Mouse (Mus musculus): Measurements from ENCODE around the gene Rexo2. TPM values are rescaled to one million over a fixed set of nuclear protein-coding genes. Genes with fewer than 3 reads are reported as not detected.

Gene Rexo2
- polyA plus RNA-seq, 1 experiment = 163 TPM

GRCm38 (mm10) chr9:48427176-48427575 is 53.2 kb downstream of the Rexo2 start:
- Histone ChIP-seq H3K4me2 (ENCODE audit: low read depth) (no peak overlapping the region), H3K4me3 (no peak overlapping the region), H3ac (ENCODE audit: control insufficient read depth, insufficient read length) (no peak overlapping the region), H3K27me3 (ENCODE audit: control insufficient read depth, insufficient read depth, insufficient read length) (no peaks in the 10 kb centered on the region), H3K36me3 (ENCODE audit: control insufficient read depth, insufficient read depth) (no peaks in the 10 kb centered on the region), H3K79me2 (ENCODE audit: control insufficient read depth, insufficient read depth) (no peaks in the 10 kb centered on the region)
- no peak for TF ChIP-seq MAX (IDR thresholded peaks at IDR 0.05; ENCODE audit: low read depth)
- TF ChIP-seq E2F4 (IDR thresholded peaks at IDR 0.05; ENCODE audit: insufficient read depth) = no peak
- TF ChIP-seq TCF3 (IDR thresholded peaks at IDR 0.05; ENCODE audit: insufficient read length, low read depth) = no peak
- no peak for TF ChIP-seq TCF12 (IDR thresholded peaks at IDR 0.05; ENCODE audit: insufficient read depth, poor library complexity, severe bottlenecking)

DNA sequence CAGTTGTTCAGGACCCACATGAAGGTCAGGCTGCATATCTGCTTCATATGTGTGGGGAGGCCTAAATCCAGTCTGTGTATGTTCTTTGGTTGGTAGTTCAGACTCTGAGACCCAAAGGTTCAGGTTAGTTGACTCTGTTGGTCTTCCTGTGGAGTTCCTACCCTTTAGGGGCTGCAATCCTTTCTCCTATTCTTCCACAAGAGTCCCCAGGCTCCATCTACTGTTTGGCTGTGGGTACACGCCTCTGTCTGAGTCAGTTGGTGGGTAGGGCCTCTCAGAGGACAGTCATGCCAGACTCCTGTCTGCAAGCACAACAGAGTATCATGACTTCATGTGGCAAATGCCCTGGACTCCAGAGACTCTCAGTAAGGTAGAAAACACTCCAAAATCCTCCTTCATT is 57.2 kb downstream of the Rexo2 start:
- Histone ChIP-seq H3K79me2 (ENCODE audit: control insufficient read depth, insufficient read depth) (no peaks in the 10 kb centered on the region), H3K4me3 (no peak overlapping the region), H3K4me2 (ENCODE audit: low read depth) (no peak overlapping the region), H3ac (ENCODE audit: control insufficient read depth, insufficient read length) (no peak overlapping the region), H3K36me3 (ENCODE audit: control insufficient read depth, insufficient read depth) (no peaks in the 10 kb centered on the region), H3K27me3 (ENCODE audit: control insufficient read depth, insufficient read depth, insufficient read length) (no peaks in the 10 kb centered on the region)
- TF ChIP-seq MYOD1 (IDR thresholded peaks at IDR 0.05; ENCODE audit: control insufficient read depth in 1 of 3, insufficient read length in 2 of 3, low read depth in 2 of 3) (no peak), POLR2AphosphoS2 (IDR thresholded peaks at IDR 0.05; ENCODE audit: insufficient read length, low read depth) (no peak), MYOG (IDR thresholded peaks at IDR 0.05; ENCODE audit: control insufficient read depth in 1 of 3, insufficient read depth in 1 of 3, insufficient read length in 2 of 3, low read depth in 2 of 3) (no peak), E2F4 (IDR thresholded peaks at IDR 0.05; ENCODE audit: insufficient read depth) (no peak), TCF3 (IDR thresholded peaks at IDR 0.05; ENCODE audit: insufficient read length, low read depth) (no peak), POLR2A (IDR thresholded peaks at IDR 0.05; ENCODE audit: insufficient read length, low read depth) (no peak), TCF12 (IDR thresholded peaks at IDR 0.05; ENCODE audit: insufficient read depth, poor library complexity, severe bottlenecking) (no peak), REST (IDR thresholded peaks at IDR 0.05; ENCODE audit: insufficient read depth, insufficient read length) (no peak), CEBPB (IDR thresholded peaks at IDR 0.05; ENCODE audit: insufficient read depth, poor library complexity, severe bottlenecking) (no peak), SRF (IDR thresholded peaks at IDR 0.05; ENCODE audit: control insufficient read depth, insufficient read length, low read depth) (no peak), USF1 (IDR thresholded peaks at IDR 0.05; ENCODE audit: low read depth) (no peak), MAX (IDR thresholded peaks at IDR 0.05; ENCODE audit: low read depth) (no peak)

- no peak overlapping the region for H3ac ChIP-seq (ENCODE audit: control insufficient read depth, insufficient read length)
- no peaks in the 10 kb centered on the region for H3K79me2 ChIP-seq (ENCODE audit: control insufficient read depth, insufficient read depth)
- no peak overlapping the region for H3K4me2 ChIP-seq (ENCODE audit: low read depth)
- H3K27me3 ChIP-seq (ENCODE audit: control insufficient read depth, insufficient read depth, insufficient read length) = no peaks in the 10 kb centered on the region
- TF ChIP-seq MYOG (IDR thresholded peaks at IDR 0.05; ENCODE audit: control insufficient read depth in 1 of 3, insufficient read depth in 1 of 3, insufficient read length in 2 of 3, low read depth in 2 of 3) (no peak), CEBPB (IDR thresholded peaks at IDR 0.05; ENCODE audit: insufficient read depth, poor library complexity, severe bottlenecking) (no peak), MAX (IDR thresholded peaks at IDR 0.05; ENCODE audit: low read depth) (no peak), SRF (IDR thresholded peaks at IDR 0.05; ENCODE audit: control insufficient read depth, insufficient read length, low read depth) (no peak), REST (IDR thresholded peaks at IDR 0.05; ENCODE audit: insufficient read depth, insufficient read length) (no peak), POLR2A (IDR thresholded peaks at IDR 0.05; ENCODE audit: insufficient read length, low read depth) (no peak), USF1 (IDR thresholded peaks at IDR 0.05; ENCODE audit: low read depth) (no peak), MYOD1 (IDR thresholded peaks at IDR 0.05; ENCODE audit: control insufficient read depth in 1 of 3, insufficient read length in 2 of 3, low read depth in 2 of 3) (no peak), TCF3 (IDR thresholded peaks at IDR 0.05; ENCODE audit: insufficient read length, low read depth) (no peak), TCF12 (IDR thresholded peaks at IDR 0.05; ENCODE audit: insufficient read depth, poor library complexity, severe bottlenecking) (no peak), E2F4 (IDR thresholded peaks at IDR 0.05; ENCODE audit: insufficient read depth) (no peak)
- H3K36me3 ChIP-seq (ENCODE audit: control insufficient read depth, insufficient read depth) = no peaks in the 10 kb centered on the region
- H3K4me3 ChIP-seq = no peak overlapping the region
These were observed 58.0 kb downstream of the Rexo2 start for GRCm38 (mm10) chr9:48422382-48422781.

DNA sequence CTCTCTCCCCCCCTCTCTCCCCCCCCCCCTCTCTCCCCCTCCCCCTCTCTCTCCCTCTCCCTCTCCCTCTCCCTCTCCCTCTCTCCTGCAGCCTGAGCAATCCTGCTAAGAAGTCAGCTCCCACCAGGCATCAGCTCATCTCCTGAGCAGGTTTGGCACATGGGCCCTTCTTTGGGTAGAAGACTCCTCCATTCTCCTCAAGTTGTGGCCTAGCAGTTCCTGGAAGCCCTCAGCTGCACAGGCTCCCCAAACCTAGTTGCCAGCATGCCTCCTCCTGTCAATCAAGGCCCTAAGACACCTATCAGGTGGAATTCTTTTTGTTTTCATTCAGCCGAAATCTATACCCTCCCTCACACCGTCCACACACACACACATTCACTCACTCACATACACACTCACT is 58.9 kb downstream of the Rexo2 start:
- no peak overlapping the region for H3K4me3 ChIP-seq
- no peaks in the 10 kb centered on the region for H3K36me3 ChIP-seq (ENCODE audit: control insufficient read depth, insufficient read depth)
- no peaks in the 10 kb centered on the region for H3K27me3 ChIP-seq (ENCODE audit: control insufficient read depth, insufficient read depth, insufficient read length)
- no peaks in the 10 kb centered on the region for H3K79me2 ChIP-seq (ENCODE audit: control insufficient read depth, insufficient read depth)
- TF ChIP-seq USF1 (IDR thresholded peaks at IDR 0.05; ENCODE audit: low read depth) (no peak), CEBPB (IDR thresholded peaks at IDR 0.05; ENCODE audit: insufficient read depth, poor library complexity, severe bottlenecking) (no peak), REST (IDR thresholded peaks at IDR 0.05; ENCODE audit: insufficient read depth, insufficient read length) (no peak), POLR2A (IDR thresholded peaks at IDR 0.05; ENCODE audit: insufficient read length, low read depth) (no peak), E2F4 (IDR thresholded peaks at IDR 0.05; ENCODE audit: insufficient read depth) (no peak), MYOG (IDR thresholded peaks at IDR 0.05; ENCODE audit: control insufficient read depth in 1 of 3, insufficient read depth in 1 of 3, insufficient read length in 2 of 3, low read depth in 2 of 3) (no peak), SRF (IDR thresholded peaks at IDR 0.05; ENCODE audit: control insufficient read depth, insufficient read length, low read depth) (no peak), TCF12 (IDR thresholded peaks at IDR 0.05; ENCODE audit: insufficient read depth, poor library complexity, severe bottlenecking) (no peak), MAX (IDR thresholded peaks at IDR 0.05; ENCODE audit: low read depth) (no peak)
- no peak overlapping the region for H3K4me2 ChIP-seq (ENCODE audit: low read depth)
- H3ac ChIP-seq (ENCODE audit: control insufficient read depth, insufficient read length) = no peak overlapping the region

DNA sequence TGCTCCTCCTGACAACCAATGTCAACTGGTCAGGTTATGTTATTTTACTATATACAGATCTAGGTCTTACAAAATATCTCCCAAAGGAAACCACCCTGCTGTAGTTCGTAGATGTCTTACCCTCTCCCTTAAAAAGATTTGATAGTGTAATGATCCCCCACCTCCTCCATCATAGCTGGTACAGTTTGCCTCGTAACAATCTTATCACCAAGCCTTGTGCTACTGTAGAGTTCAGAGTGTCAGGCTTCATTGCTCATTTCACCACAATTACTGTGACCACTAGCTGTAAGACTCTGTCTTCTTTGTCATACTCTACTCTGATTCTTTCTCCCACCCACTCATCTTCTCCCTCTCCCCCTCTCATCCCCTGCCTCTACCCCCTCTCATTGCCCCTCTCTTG is 59.4 kb downstream of the Rexo2 start:
- no peaks in the 10 kb centered on the region for H3K36me3 ChIP-seq (ENCODE audit: control insufficient read depth, insufficient read depth)
- H3K4me2 ChIP-seq (ENCODE audit: low read depth) = no peak overlapping the region
- H3K27me3 ChIP-seq (ENCODE audit: control insufficient read depth, insufficient read depth, insufficient read length) = no peaks in the 10 kb centered on the region
- TF ChIP-seq SRF (IDR thresholded peaks at IDR 0.05; ENCODE audit: control insufficient read depth, insufficient read length, low read depth) (no peak), TCF12 (IDR thresholded peaks at IDR 0.05; ENCODE audit: insufficient read depth, poor library complexity, severe bottlenecking) (no peak), E2F4 (IDR thresholded peaks at IDR 0.05; ENCODE audit: insufficient read depth) (no peak), MYOD1 (IDR thresholded peaks at IDR 0.05; ENCODE audit: control insufficient read depth in 1 of 3, insufficient read length in 2 of 3, low read depth in 2 of 3) (no peak), USF1 (IDR thresholded peaks at IDR 0.05; ENCODE audit: low read depth) (no peak), MYOG (IDR thresholded peaks at IDR 0.05; ENCODE audit: control insufficient read depth in 1 of 3, insufficient read depth in 1 of 3, insufficient read length in 2 of 3, low read depth in 2 of 3) (no peak), POLR2A (IDR thresholded peaks at IDR 0.05; ENCODE audit: insufficient read length, low read depth) (no peak), REST (IDR thresholded peaks at IDR 0.05; ENCODE audit: insufficient read depth, insufficient read length) (no peak), TCF3 (IDR thresholded peaks at IDR 0.05; ENCODE audit: insufficient read length, low read depth) (no peak), POLR2AphosphoS2 (IDR thresholded peaks at IDR 0.05; ENCODE audit: insufficient read length, low read depth) (no peak), MAX (IDR thresholded peaks at IDR 0.05; ENCODE audit: low read depth) (no peak), CEBPB (IDR thresholded peaks at IDR 0.05; ENCODE audit: insufficient read depth, poor library complexity, severe bottlenecking) (no peak)
- no peak overlapping the region for H3ac ChIP-seq (ENCODE audit: control insufficient read depth, insufficient read length)
- H3K4me3 ChIP-seq = no peak overlapping the region
- H3K79me2 ChIP-seq (ENCODE audit: control insufficient read depth, insufficient read depth) = no peaks in the 10 kb centered on the region
